Mouse (Mus musculus): Measurements from ENCODE around the gene Rab3c. TPM values are rescaled to one million over a fixed set of nuclear protein-coding genes. Genes with fewer than 3 reads are reported as not detected.

Gene Rab3c
- polyA plus RNA-seq, 1 experiment = 0.16 TPM

DNA sequence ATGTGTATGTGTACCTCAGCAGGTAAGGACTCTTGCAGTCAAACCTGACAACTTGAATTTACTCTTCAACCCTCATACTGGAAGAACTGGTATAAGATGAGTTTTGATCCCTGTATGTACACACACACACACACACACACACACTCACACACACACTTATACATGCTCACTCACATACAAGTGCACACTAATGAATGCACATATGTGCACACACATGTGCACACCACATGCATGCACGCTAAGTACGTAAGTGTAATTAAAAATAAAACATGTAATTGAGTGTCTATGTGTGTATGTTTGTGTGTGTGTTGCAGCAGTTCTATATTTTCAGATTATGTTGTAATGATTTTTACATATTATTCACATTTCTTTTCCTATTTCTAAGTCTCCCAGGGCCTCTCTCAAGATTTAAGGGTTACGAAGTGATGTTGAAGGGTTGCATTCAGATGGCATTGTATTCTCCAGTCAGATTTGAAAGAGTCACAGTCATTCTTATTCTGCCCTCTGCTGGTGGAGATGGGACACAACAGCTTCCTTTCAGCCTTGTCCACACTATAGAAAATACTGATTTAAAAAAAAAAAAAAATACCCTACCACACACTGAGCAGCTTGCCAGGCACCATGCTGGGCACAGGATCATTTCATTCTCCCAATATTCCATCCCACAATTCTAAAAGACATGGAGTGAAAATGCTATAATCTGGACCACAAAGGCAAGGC lies 240.9 kb downstream of the Rab3c start:
- TF ChIP-seq USF1 (IDR thresholded peaks at IDR 0.05; ENCODE audit: low read depth) (no peak), CTCF (IDR thresholded peaks at IDR 0.05; ENCODE audit: control insufficient read depth, insufficient read depth, insufficient read length) (no peak), MYOG (IDR thresholded peaks at IDR 0.05; ENCODE audit: control insufficient read depth, extremely low read depth, insufficient read length) (no peak), MAX (IDR thresholded peaks at IDR 0.05) (no peak), MYOD1 (IDR thresholded peaks at IDR 0.05; ENCODE audit: control insufficient read depth, insufficient read length, low read depth) (no peak), FOSL1 (IDR thresholded peaks at IDR 0.05; ENCODE audit: insufficient read depth, low read length, poor library complexity, severe bottlenecking) (no peak), CEBPB (IDR thresholded peaks at IDR 0.05; ENCODE audit: low read depth) (no peak)
- Histone ChIP-seq H3K4me3 (ENCODE audit: insufficient read depth, poor library complexity, severe bottlenecking) (no peak overlapping the region), H3K27me3 (ENCODE audit: control insufficient read depth, insufficient read depth, insufficient read length) (no peaks in the 10 kb centered on the region), H3K36me3 (ENCODE audit: control insufficient read depth, insufficient read depth) (no peaks in the 10 kb centered on the region), H3ac (ENCODE audit: control insufficient read depth, insufficient read length, low read depth) (no peak overlapping the region), H3K79me3 (ENCODE audit: low read depth) (no peaks in the 10 kb centered on the region), H3K79me2 (ENCODE audit: control insufficient read depth, insufficient read depth) (no peaks in the 10 kb centered on the region)

DNA sequence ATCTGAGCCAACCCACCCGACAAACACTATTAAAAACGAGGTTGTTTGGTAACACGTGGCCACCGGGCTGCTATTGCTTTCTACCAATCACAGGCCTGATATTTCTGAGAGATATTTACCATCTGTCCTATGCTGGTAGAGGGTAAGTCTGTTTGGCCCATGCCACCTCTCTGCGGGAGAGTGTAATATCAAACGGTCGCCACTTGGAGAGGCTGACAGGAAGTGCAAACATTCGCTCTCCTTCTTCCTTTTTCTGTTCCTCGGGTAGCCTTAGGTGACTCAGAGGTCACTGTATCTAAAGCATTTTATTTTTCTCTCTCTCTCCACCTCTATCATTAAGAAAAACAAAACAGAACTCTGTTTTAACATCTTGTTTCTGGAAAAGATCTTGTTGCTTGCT lies 241.6 kb downstream of the Rab3c start:
- H3K27me3 ChIP-seq (ENCODE audit: control insufficient read depth, insufficient read depth, insufficient read length) = no peaks in the 10 kb centered on the region
- TF ChIP-seq CTCF (IDR thresholded peaks at IDR 0.05; ENCODE audit: control insufficient read depth, insufficient read depth, insufficient read length) (no peak), MYOD1 (IDR thresholded peaks at IDR 0.05; ENCODE audit: control insufficient read depth, insufficient read length, low read depth) (no peak), MYOG (IDR thresholded peaks at IDR 0.05; ENCODE audit: control insufficient read depth, extremely low read depth, insufficient read length) (no peak), CEBPB (IDR thresholded peaks at IDR 0.05; ENCODE audit: low read depth) (no peak), MAX (IDR thresholded peaks at IDR 0.05) (no peak), FOSL1 (IDR thresholded peaks at IDR 0.05; ENCODE audit: insufficient read depth, low read length, poor library complexity, severe bottlenecking) (no peak), USF1 (IDR thresholded peaks at IDR 0.05; ENCODE audit: low read depth) (no peak)
- H3K36me3 ChIP-seq (ENCODE audit: control insufficient read depth, insufficient read depth) = no peaks in the 10 kb centered on the region
- H3K79me3 ChIP-seq (ENCODE audit: low read depth) = no peaks in the 10 kb centered on the region
- H3K4me3 ChIP-seq (ENCODE audit: insufficient read depth, poor library complexity, severe bottlenecking) = no peak overlapping the region
- H3ac ChIP-seq (ENCODE audit: control insufficient read depth, insufficient read length, low read depth) = no peak overlapping the region
- H3K79me2 ChIP-seq (ENCODE audit: control insufficient read depth, insufficient read depth) = no peaks in the 10 kb centered on the region

DNA sequence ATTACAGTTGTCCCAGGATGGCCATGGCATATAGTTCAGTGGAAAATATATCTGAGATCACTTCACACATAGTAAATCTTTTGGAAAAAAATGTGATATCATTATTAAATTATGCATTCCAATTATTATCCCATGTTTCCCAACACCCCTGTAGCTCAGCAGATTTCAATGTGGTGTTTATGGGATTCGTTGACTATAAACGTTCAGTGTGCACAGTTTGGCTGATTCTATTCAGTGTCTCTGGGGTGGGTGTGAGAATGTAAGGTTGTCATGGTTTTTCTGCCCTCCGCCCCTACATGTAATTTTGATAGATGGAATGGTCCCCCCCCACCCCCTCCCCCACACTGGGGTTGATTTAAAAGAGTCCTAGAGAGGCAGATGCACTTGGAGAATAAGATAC lies 242.3 kb downstream of the Rab3c start:
- Histone ChIP-seq H3K27me3 (ENCODE audit: control insufficient read depth, insufficient read depth, insufficient read length) (no peaks in the 10 kb centered on the region), H3K79me2 (ENCODE audit: control insufficient read depth, insufficient read depth) (no peaks in the 10 kb centered on the region), H3K4me3 (ENCODE audit: insufficient read depth, poor library complexity, severe bottlenecking) (no peak overlapping the region), H3K36me3 (ENCODE audit: control insufficient read depth, insufficient read depth) (no peaks in the 10 kb centered on the region), H3ac (ENCODE audit: control insufficient read depth, insufficient read length, low read depth) (no peak overlapping the region), H3K79me3 (ENCODE audit: low read depth) (no peaks in the 10 kb centered on the region)
- no peak for TF ChIP-seq MYOD1 (IDR thresholded peaks at IDR 0.05; ENCODE audit: control insufficient read depth, insufficient read length, low read depth)
- no peak for TF ChIP-seq CTCF (IDR thresholded peaks at IDR 0.05; ENCODE audit: control insufficient read depth, insufficient read depth, insufficient read length)
- no peak for TF ChIP-seq MAX (IDR thresholded peaks at IDR 0.05)
- no peak for TF ChIP-seq CEBPB (IDR thresholded peaks at IDR 0.05; ENCODE audit: low read depth)
- TF ChIP-seq MYOG (IDR thresholded peaks at IDR 0.05; ENCODE audit: control insufficient read depth, extremely low read depth, insufficient read length) = no peak
- TF ChIP-seq FOSL1 (IDR thresholded peaks at IDR 0.05; ENCODE audit: insufficient read depth, low read length, poor library complexity, severe bottlenecking) = no peak
- TF ChIP-seq USF1 (IDR thresholded peaks at IDR 0.05; ENCODE audit: low read depth) = no peak

DNA sequence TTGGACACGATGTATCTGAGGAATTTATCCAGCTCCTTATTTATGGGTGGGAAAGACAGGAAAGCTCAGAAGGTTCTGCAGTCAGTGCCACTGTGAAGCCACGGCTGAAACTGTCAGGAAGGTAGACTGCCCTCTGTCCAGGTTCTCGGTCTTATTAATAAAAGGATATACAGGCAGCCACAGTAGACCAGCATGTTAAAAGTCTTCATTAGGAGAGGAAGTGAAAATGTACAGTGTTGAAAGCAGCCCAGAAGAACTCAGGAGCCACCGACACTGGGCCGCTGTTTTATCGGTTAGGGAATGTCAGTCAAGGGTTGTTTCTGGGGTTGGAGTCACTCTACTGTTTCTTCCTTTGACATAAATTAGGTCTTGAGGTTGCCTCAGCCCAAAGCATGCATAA lies 245.9 kb downstream of the Rab3c start:
- Histone ChIP-seq H3ac (ENCODE audit: control insufficient read depth, insufficient read length, low read depth) (no peak overlapping the region), H3K36me3 (ENCODE audit: control insufficient read depth, insufficient read depth) (no peaks in the 10 kb centered on the region), H3K79me3 (ENCODE audit: low read depth) (no peaks in the 10 kb centered on the region), H3K4me3 (ENCODE audit: insufficient read depth, poor library complexity, severe bottlenecking) (no peak overlapping the region), H3K79me2 (ENCODE audit: control insufficient read depth, insufficient read depth) (no peaks in the 10 kb centered on the region), H3K27me3 (ENCODE audit: control insufficient read depth, insufficient read depth, insufficient read length) (no peaks in the 10 kb centered on the region)
- TF ChIP-seq USF1 (IDR thresholded peaks at IDR 0.05; ENCODE audit: low read depth) = no peak
- no peak for TF ChIP-seq CEBPB (IDR thresholded peaks at IDR 0.05; ENCODE audit: low read depth)
- no peak for TF ChIP-seq CTCF (IDR thresholded peaks at IDR 0.05; ENCODE audit: control insufficient read depth, insufficient read depth, insufficient read length)
- TF ChIP-seq FOSL1 (IDR thresholded peaks at IDR 0.05; ENCODE audit: insufficient read depth, low read length, poor library complexity, severe bottlenecking) = no peak
- no peak for TF ChIP-seq MYOD1 (IDR thresholded peaks at IDR 0.05; ENCODE audit: control insufficient read depth, insufficient read length, low read depth)
- no peak for TF ChIP-seq MYOG (IDR thresholded peaks at IDR 0.05; ENCODE audit: control insufficient read depth, extremely low read depth, insufficient read length)
- no peak for TF ChIP-seq MAX (IDR thresholded peaks at IDR 0.05)

DNA sequence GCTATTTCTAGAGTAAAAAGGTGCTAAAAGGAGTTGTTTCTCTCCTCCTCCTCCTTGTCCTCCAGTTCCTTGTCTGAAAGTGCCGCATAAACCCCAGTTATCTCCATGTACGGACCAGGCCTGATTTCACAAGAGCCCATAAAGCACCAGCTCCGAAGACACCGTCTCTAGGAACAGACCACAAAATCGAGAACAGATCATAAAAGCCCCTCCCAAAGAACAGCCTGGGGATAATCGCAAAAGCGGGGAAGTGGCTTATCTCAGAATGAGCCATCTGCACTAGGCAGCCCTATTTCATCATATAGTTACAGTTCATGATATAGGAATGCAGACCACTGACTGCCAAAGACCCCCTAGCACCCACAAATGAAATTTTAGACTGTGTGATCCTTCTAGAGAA lies 246.8 kb downstream of the Rab3c start:
- Histone ChIP-seq H3K79me2 (ENCODE audit: control insufficient read depth, insufficient read depth) (no peaks in the 10 kb centered on the region), H3ac (ENCODE audit: control insufficient read depth, insufficient read length, low read depth) (no peak overlapping the region), H3K27me3 (ENCODE audit: control insufficient read depth, insufficient read depth, insufficient read length) (no peaks in the 10 kb centered on the region), H3K79me3 (ENCODE audit: low read depth) (no peaks in the 10 kb centered on the region), H3K36me3 (ENCODE audit: control insufficient read depth, insufficient read depth) (no peaks in the 10 kb centered on the region), H3K4me3 (ENCODE audit: insufficient read depth, poor library complexity, severe bottlenecking) (no peak overlapping the region)
- TF ChIP-seq FOSL1 (IDR thresholded peaks at IDR 0.05; ENCODE audit: insufficient read depth, low read length, poor library complexity, severe bottlenecking) = no peak
- no peak for TF ChIP-seq CTCF (IDR thresholded peaks at IDR 0.05; ENCODE audit: control insufficient read depth, insufficient read depth, insufficient read length)

DNA sequence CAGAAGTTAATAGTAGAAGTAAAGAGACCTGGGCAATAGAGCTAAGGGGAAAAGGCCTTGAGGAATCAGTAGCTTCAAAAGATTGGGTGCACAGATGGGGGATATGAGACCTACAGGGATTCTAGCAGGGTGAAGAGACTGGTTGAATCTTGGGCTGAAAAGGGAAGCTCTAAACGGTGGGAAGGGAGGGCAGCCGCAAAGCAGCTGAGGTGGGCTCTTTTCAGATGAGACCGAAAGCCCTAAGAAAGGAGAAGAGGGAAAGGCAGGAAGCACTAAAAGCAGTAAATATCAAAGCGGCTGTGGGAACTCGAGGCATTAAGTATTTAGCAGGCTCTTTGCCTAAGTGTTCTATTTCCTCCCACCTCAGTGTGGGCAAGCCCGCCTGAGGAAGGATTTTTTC lies 248.9 kb downstream of the Rab3c start:
- no peaks in the 10 kb centered on the region for H3K27me3 ChIP-seq (ENCODE audit: control insufficient read depth, insufficient read depth, insufficient read length)
- no peaks in the 10 kb centered on the region for H3K79me3 ChIP-seq (ENCODE audit: low read depth)
- no peak overlapping the region for H3K4me3 ChIP-seq (ENCODE audit: insufficient read depth, poor library complexity, severe bottlenecking)
- no peaks in the 10 kb centered on the region for H3K36me3 ChIP-seq (ENCODE audit: control insufficient read depth, insufficient read depth)
- TF ChIP-seq MYOG (IDR thresholded peaks at IDR 0.05; ENCODE audit: control insufficient read depth, extremely low read depth, insufficient read length) (no peak), MYOD1 (IDR thresholded peaks at IDR 0.05; ENCODE audit: control insufficient read depth, insufficient read length, low read depth) (no peak), CEBPB (IDR thresholded peaks at IDR 0.05; ENCODE audit: low read depth) (no peak)
- H3ac ChIP-seq (ENCODE audit: control insufficient read depth, insufficient read length, low read depth) = no peak overlapping the region
- H3K79me2 ChIP-seq (ENCODE audit: control insufficient read depth, insufficient read depth) = no peaks in the 10 kb centered on the region
